ENCODE assay signal across 8 mouse cellular contexts in the genomic region with DNA sequence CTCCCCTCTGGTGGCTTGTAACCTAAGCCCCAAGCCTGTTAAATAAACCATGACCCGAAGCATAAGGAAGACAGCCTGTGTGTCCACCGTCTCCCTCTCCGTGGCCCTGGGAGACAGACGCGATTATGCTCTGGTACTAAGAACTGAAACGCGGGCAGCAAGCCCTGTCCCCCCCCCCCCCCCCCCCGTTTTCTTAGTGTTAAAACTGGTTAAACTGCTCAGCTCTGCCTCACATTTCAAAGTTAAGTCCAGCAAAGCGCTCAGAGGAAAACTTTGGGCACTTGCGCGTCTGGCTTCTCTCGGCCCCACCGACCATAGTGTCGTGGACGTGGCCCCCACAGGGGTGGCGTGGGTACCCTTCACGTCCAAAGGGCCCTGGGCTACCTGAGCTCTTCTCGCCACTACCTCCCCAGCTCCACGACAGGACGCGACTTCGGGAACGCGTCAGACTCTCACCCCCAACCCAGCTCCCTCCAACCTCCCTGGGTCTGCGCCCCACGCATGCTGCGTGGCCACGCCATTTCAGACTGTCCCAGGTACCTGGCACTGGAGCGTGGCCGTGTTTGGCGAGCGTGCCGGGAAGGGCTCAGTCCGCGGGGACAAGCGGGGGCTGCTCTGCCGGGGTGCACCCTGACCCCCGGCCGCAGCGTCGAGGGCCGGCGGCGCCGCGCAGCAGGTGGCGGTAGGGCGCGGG. TPM values are rescaled to one million over a fixed set of nuclear protein-coding genes. Genes with fewer than 3 reads are reported as not detected.
A peak's percentile ranks its signal among the peaks of the same experiment; 100 is the strongest.
DNase-seq lines count a peak whose midpoint lies in the region; ATAC-seq and TF ChIP-seq lines count a peak whose summit lies in the region.

No protein-coding gene starts in this region.

- TF ChIP-seq CTCF in bone marrow, adult 2 months (IDR thresholded peaks at IDR 0.05; ENCODE audit: control insufficient read depth, insufficient read depth, low read length), result no peak

- 5% methylated on average over 49 of the region's 49 CpGs for WGBS in heart, embryonic 15.5 days
- 15% methylated on average over 49 of the region's 49 CpGs for WGBS in bone marrow, adult 2 months
- WGBS in embryonic facial prominence, embryonic 15.5 days, result 2% methylated on average over 48 of the region's 49 CpGs
- 2% methylated on average over 44 of the region's 49 CpGs for WGBS in limb, embryonic 13.5 days

- no peak for TF ChIP-seq POLR2A in bone marrow, adult 2 months (IDR thresholded peaks at IDR 0.05; ENCODE audit: borderline replicate concordance, control insufficient read depth, low read depth, low read length)

- intact Hi-C loops in heart, postnatal 10 days (cut with DNase I), result no loop called here

- ATAC-seq in heart, embryonic 15.5 days (replicated peaks; ENCODE audit: insufficient number of reproducible peaks, insufficient read depth, low FRiP score, low read depth), result peak; percentile 57
- peak; percentile 61 for ATAC-seq in embryonic facial prominence, embryonic 15.5 days (ENCODE audit: insufficient number of reproducible peaks, low FRiP score, low TSS enrichment, low read depth)
- peak; percentile 75 for ATAC-seq in limb, embryonic 13.5 days (ENCODE audit: low FRiP score, low read depth)
- ATAC-seq in erythroid progenitor cell, adult 5-6 weeks (replicated peaks; ENCODE audit: low FRiP score, poor library complexity, severe bottlenecking), result no peak

- peak overlapping the region; percentile 99 for H3K4me2 ChIP-seq in heart, embryonic 15.5 days
- peak overlapping the region; percentile 99 for H3K4me2 ChIP-seq in embryonic facial prominence, embryonic 15.5 days (replicated peaks)
- H3K4me2 ChIP-seq in limb, embryonic 13.5 days (replicated peaks), result peak overlapping the region; percentile 95

- peak overlapping the region; percentile 57 for H3K27ac ChIP-seq in heart, embryonic 15.5 days
- no peak overlapping the region; the same call in 1 of the 2 replicates for H3K27ac ChIP-seq in bone marrow, adult 2 months (ENCODE audit: control insufficient read depth, insufficient read depth, low read depth, low read length, poor library complexity)
- no peak overlapping the region; the same call in 1 of the 2 replicates for H3K27ac ChIP-seq in embryonic facial prominence, embryonic 15.5 days (replicated peaks)
- no peak overlapping the region for H3K27ac ChIP-seq in limb, embryonic 13.5 days

- no peaks in the 10 kb centered on the region for H3K9me3 ChIP-seq in heart, embryonic 15.5 days (replicated peaks)
- no peaks in the 10 kb centered on the region for H3K9me3 ChIP-seq in embryonic facial prominence, embryonic 15.5 days (replicated peaks)
- no peaks in the 10 kb centered on the region for H3K9me3 ChIP-seq in limb, embryonic 13.5 days

- H3K36me3 ChIP-seq in heart, embryonic 15.5 days, result no peaks in the 10 kb centered on the region
- no peaks in the 10 kb centered on the region for H3K36me3 ChIP-seq in embryonic facial prominence, embryonic 15.5 days
- H3K36me3 ChIP-seq in limb, embryonic 13.5 days, result no peaks in the 10 kb centered on the region

- DNase-seq in heart, postnatal 10 days, result no peak
- DNase-seq in retina, embryonic 14.5 days (ENCODE audit: low spot score), result peak; percentile 13
- no peak for DNase-seq in layer of hippocampus, postnatal 25 days (ENCODE audit: extremely low spot score in 1 of 2, low spot score in 1 of 2)

- H3K27me3 ChIP-seq in heart, embryonic 15.5 days, result peaks cover 16% of the 10 kb centered on the region
- H3K27me3 ChIP-seq in embryonic facial prominence, embryonic 15.5 days, result 0 out of 2 replicates have a peak, but pooled peaks cover 13% of the 10 kb centered on the region
- H3K27me3 ChIP-seq in limb, embryonic 13.5 days, result peaks cover 47% of the 10 kb centered on the region

- H3K4me3 ChIP-seq in heart, embryonic 15.5 days, result peak overlapping the region; percentile 67
- peak overlapping the region; percentile 3 for H3K4me3 ChIP-seq in bone marrow, adult 2 months (replicated peaks; ENCODE audit: control insufficient read depth, low read depth, low read length)
- H3K4me3 ChIP-seq in embryonic facial prominence, embryonic 15.5 days (replicated peaks), result peak overlapping the region; percentile 62
- peak overlapping the region; percentile 66 for H3K4me3 ChIP-seq in limb, embryonic 13.5 days

- H3K9ac ChIP-seq in heart, embryonic 15.5 days, result peak overlapping the region; percentile 64
- peak overlapping the region; percentile 37 for H3K9ac ChIP-seq in embryonic facial prominence, embryonic 15.5 days
- H3K9ac ChIP-seq in limb, embryonic 13.5 days, result peak overlapping the region; percentile 68

- H3K4me1 ChIP-seq in heart, embryonic 15.5 days (replicated peaks), result peaks cover 9% of the 10 kb centered on the region
- H3K4me1 ChIP-seq in bone marrow, adult 2 months (ENCODE audit: control insufficient read depth, insufficient read depth, low read length), result no peaks in the 10 kb centered on the region; the same call in 1 of the 2 replicates
- peaks cover 9% of the 10 kb centered on the region; the same call in 1 of the 2 replicates for H3K4me1 ChIP-seq in embryonic facial prominence, embryonic 15.5 days
- 0 out of 2 replicates have a peak, but pooled peaks cover 9% of the 10 kb centered on the region for H3K4me1 ChIP-seq in limb, embryonic 13.5 days

RNA-seq across cellular contexts. Expression of a gene that starts 0.7 kb away (rescaled TPM):
- 3.2 and 6.7 TPM in 2 replicates for polyA plus RNA-seq in heart, embryonic 15.5 days (2015; fragmentation: Nextera tagmentation; extraction: Ambion mirVana)
- 1 to 10 TPM in 1 of 2 experiments, under 1 TPM in 1; 0.98 to 1.0 TPM for total RNA-seq in heart, postnatal 10 days (2021)
- not detected in 2 replicates for polyA plus RNA-seq in bone marrow, adult 2 months (2011; ENCODE audit: insufficient read depth, insufficient read length, low replicate concordance, missing spikeins)
- polyA plus RNA-seq in embryonic facial prominence, embryonic 15.5 days (2015; fragmentation: Nextera tagmentation; extraction: Ambion mirVana), result 7.9 and 11.5 TPM in 2 replicates
- 2.7 and 2.8 TPM in 2 replicates for polyA plus RNA-seq in limb, embryonic 13.5 days (2015; fragmentation: Nextera tagmentation; extraction: Ambion mirVana)
- total RNA-seq in erythroid progenitor cell, adult 5-6 weeks (2015; ENCODE audit: low replicate concordance), result 1.8 TPM in 1 of 2 replicates, not detected in the other
- 0.13 TPM in 1 of 2 replicates, not detected in the other for total RNA-seq in erythroid progenitor cell, adult 5-6 weeks (2017; ENCODE audit: low replicate concordance)
- 100 to 1,000 TPM; 377 to 428 TPM for total RNA-seq in layer of hippocampus, postnatal 25 days (2021)

Comparison
In these comparisons a context has a peak if more than half of its experiments do, and no peak if none do; other contexts are left out.
1. H3K4me3 ChIP-seq: peak in every context shown above with its lines; median percentile 67 in heart, embryonic 15.5 days; 66 in limb, embryonic 13.5 days; 62 in embryonic facial prominence, embryonic 15.5 days; 3 in bone marrow, adult 2 months.